ENCODE assay signal across 17 mouse cellular contexts in the genomic region with DNA sequence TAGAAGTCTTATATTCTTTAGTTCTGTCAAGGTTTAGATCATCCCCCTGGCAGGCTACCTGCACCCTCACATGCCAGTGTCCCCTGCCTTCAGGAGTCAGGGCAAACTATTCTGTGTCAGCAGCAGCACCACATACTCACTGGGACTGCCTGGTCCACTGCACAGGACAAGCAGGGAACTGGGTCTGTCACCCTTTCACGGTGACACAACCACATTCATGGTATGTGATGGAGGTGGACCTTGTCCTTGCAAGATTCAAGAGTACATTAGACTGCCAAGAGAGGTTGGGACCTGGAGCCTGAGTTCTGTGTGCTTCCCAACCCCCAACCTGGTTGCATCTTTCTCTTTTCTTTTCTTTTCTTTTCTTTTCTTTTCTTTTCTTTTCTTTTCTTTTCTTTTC. TPM values are rescaled to one million over a fixed set of nuclear protein-coding genes. Genes with fewer than 3 reads are reported as not detected.
A peak's percentile ranks its signal among the peaks of the same experiment; 100 is the strongest.
DNase-seq lines count a peak whose midpoint lies in the region; ATAC-seq and TF ChIP-seq lines count a peak whose summit lies in the region.
"Had no signal": no experiment of that assay in that cellular context is flagged by ENCODE, and none has a peak within 500 bp of the region (broad histone marks: within the 10 kb centered on the region; RNA-seq: fewer than 3 reads in every experiment).

No protein-coding gene starts in this region.

- H3K4me3 ChIP-seq in kidney, embryonic 16.5 days (ENCODE audit: low read length), result no peak overlapping the region
- no peak overlapping the region for H3K4me3 ChIP-seq in liver, embryonic 16.5 days (ENCODE audit: low read depth, low read length)
- no peak overlapping the region for H3K4me3 ChIP-seq in liver, postnatal 0 days (ENCODE audit: low read depth, low read length)
- H3K4me3 ChIP-seq: embryonic facial prominence, embryonic 10.5 days; forebrain, embryonic 13.5 days; hindbrain, embryonic 12.5 days had no signal

- no peaks in the 10 kb centered on the region for H3K9me3 ChIP-seq in kidney, embryonic 16.5 days (ENCODE audit: low read length)
- H3K9me3 ChIP-seq in liver, embryonic 16.5 days (replicated peaks; ENCODE audit: control insufficient read depth, low read length), result no peaks in the 10 kb centered on the region
- H3K9me3 ChIP-seq in liver, postnatal 0 days (ENCODE audit: low read length), result no peaks in the 10 kb centered on the region
- H3K9me3 ChIP-seq: embryonic facial prominence, embryonic 10.5 days; forebrain, embryonic 13.5 days; hindbrain, embryonic 12.5 days had no signal

- no peaks in the 10 kb centered on the region for H3K27me3 ChIP-seq in kidney, embryonic 16.5 days (ENCODE audit: insufficient read depth, low read length)
- no peaks in the 10 kb centered on the region for H3K27me3 ChIP-seq in liver, embryonic 16.5 days (ENCODE audit: control insufficient read depth, insufficient read depth, low read depth, low read length)
- H3K27me3 ChIP-seq in liver, postnatal 0 days (ENCODE audit: insufficient read depth, low read length), result no peaks in the 10 kb centered on the region
- H3K27me3 ChIP-seq: forebrain, embryonic 13.5 days; hindbrain, embryonic 12.5 days had no signal

- ATAC-seq in kidney, embryonic 16.5 days (ENCODE audit: low FRiP score, low TSS enrichment), result peak; percentile 67; the same call in 1 of the 2 replicates
- ATAC-seq in liver, embryonic 16.5 days (ENCODE audit: low read depth), result peak; percentile 70; the same call in 1 of the 2 replicates
- peak; percentile 72 for ATAC-seq in liver, postnatal 0 days
- ATAC-seq: forebrain, embryonic 13.5 days; forebrain, postnatal 0 days had no signal

- no peaks in the 10 kb centered on the region for H3K36me3 ChIP-seq in kidney, embryonic 16.5 days (ENCODE audit: insufficient read depth, low read length)
- H3K36me3 ChIP-seq in liver, embryonic 16.5 days (ENCODE audit: control insufficient read depth, insufficient read depth), result no peaks in the 10 kb centered on the region
- H3K36me3 ChIP-seq in liver, postnatal 0 days (replicated peaks; ENCODE audit: insufficient read depth, low read length), result no peaks in the 10 kb centered on the region
- H3K36me3 ChIP-seq: embryonic facial prominence, embryonic 10.5 days; hindbrain, embryonic 12.5 days had no signal

- TF ChIP-seq EP300 in liver, postnatal 0 days (IDR thresholded peaks at IDR 0.05; ENCODE audit: low read depth), result no peak

- no peak for TF ChIP-seq CTCF in liver, postnatal 0 days (IDR thresholded peaks at IDR 0.05; ENCODE audit: low read depth)

- DNase-seq in kidney, adult 18-20 months, result no peak
- no peak for DNase-seq in liver
- DNase-seq in kidney, postnatal 25 days, result peak; percentile 12 to 63
- no peak for DNase-seq in liver, postnatal 0 days
- DNase-seq in thymus, postnatal 4 days, result no peak
- DNase-seq: adrenal gland, adult 2 months; cerebellum, adult 2 months; forebrain, postnatal 0 days; gastrocnemius, postnatal 36 days; heart, adult 11 months; heart, postnatal 10 days; heart, postnatal 4 days had no signal

- no peak overlapping the region for H3K9ac ChIP-seq in kidney, embryonic 16.5 days (replicated peaks; ENCODE audit: low read length)
- H3K9ac ChIP-seq in liver, embryonic 16.5 days (ENCODE audit: low read depth, low read length), result no peak overlapping the region
- no peak overlapping the region for H3K9ac ChIP-seq in liver, postnatal 0 days (replicated peaks)
- H3K9ac ChIP-seq: forebrain, embryonic 13.5 days; forebrain, postnatal 0 days; hindbrain, embryonic 12.5 days had no signal

- WGBS in kidney, embryonic 16.5 days, result 86% methylated on average over 1 of the region's 1 CpGs
- WGBS in liver, embryonic 16.5 days (ENCODE audit: insufficient replicate concordance), result 26% methylated on average over 1 of the region's 1 CpGs
- WGBS in liver, postnatal 0 days (ENCODE audit: insufficient replicate concordance), result 21% methylated on average over 1 of the region's 1 CpGs

- no peaks in the 10 kb centered on the region for H3K4me1 ChIP-seq in kidney, embryonic 16.5 days (ENCODE audit: insufficient read depth, low read length)
- no peaks in the 10 kb centered on the region; the same call in 1 of the 2 replicates for H3K4me1 ChIP-seq in liver, embryonic 16.5 days (ENCODE audit: control insufficient read depth, low read depth, low read length)
- peaks cover 13% of the 10 kb centered on the region; the same call in 1 of the 2 replicates for H3K4me1 ChIP-seq in liver, postnatal 0 days (ENCODE audit: insufficient read depth)
- H3K4me1 ChIP-seq: forebrain, embryonic 13.5 days; hindbrain, embryonic 12.5 days had no signal

- no peak overlapping the region for H3K4me2 ChIP-seq in kidney, embryonic 16.5 days (replicated peaks; ENCODE audit: low read depth, low read length)
- no peak overlapping the region for H3K4me2 ChIP-seq in liver, embryonic 16.5 days (ENCODE audit: low read depth, low read length)
- no peak overlapping the region for H3K4me2 ChIP-seq in liver, postnatal 0 days (ENCODE audit: low read depth, low read length)
- H3K4me2 ChIP-seq: forebrain, embryonic 13.5 days; hindbrain, embryonic 12.5 days had no signal

- H3K27ac ChIP-seq in kidney, embryonic 16.5 days (ENCODE audit: low read length), result no peak overlapping the region
- H3K27ac ChIP-seq in liver, embryonic 16.5 days (ENCODE audit: low read length), result no peak overlapping the region
- H3K27ac ChIP-seq in liver, postnatal 0 days (ENCODE audit: low read depth), result no peak overlapping the region
- H3K27ac ChIP-seq: embryonic facial prominence, embryonic 10.5 days; forebrain, embryonic 13.5 days; hindbrain, embryonic 12.5 days had no signal

RNA-seq across cellular contexts. Expression of gene Thrb, which starts 24.8 kb away (rescaled TPM):
- 2.1 and 3.3 TPM in 2 replicates for polyA plus RNA-seq in kidney, embryonic 16.5 days (2015; fragmentation: Nextera tagmentation; extraction: Ambion mirVana)
- 4.9 and 6.0 TPM in 2 replicates for polyA plus RNA-seq in liver, embryonic 16.5 days (2015; fragmentation: Nextera tagmentation; extraction: Ambion mirVana)
- polyA plus RNA-seq in liver, postnatal 0 days (2015; fragmentation: Nextera tagmentation; extraction: Ambion mirVana), result 5.1 and 6.4 TPM in 2 replicates

Comparison
In these comparisons a context has a peak if more than half of its experiments do, and no peak if none do; other contexts are left out.
1. DNase-seq: peak in kidney, postnatal 25 days (2 of 2); none in kidney, adult 18-20 months (single experiment), liver (single experiment), liver, postnatal 0 days (single experiment) and thymus, postnatal 4 days (single experiment).
2. Peak in every context shown above with its lines, with median percentiles within 50 percentile points of each other: ATAC-seq.